Mouse (Mus musculus) heart, embryonic 12.5 days (tissue): ENCODE data around the gene Meox2. TPM values are rescaled to one million over a fixed set of nuclear protein-coding genes. Genes with fewer than 3 reads are reported as not detected.

Experiments used
- ATAC-seq: fragments of 200-750 bp; cut with Nextera tagmentation; 2 replicates; pipeline ENCODE4 v1.8.0; 2017; ENCODE audit warnings: moderate TSS enrichment, moderate library complexity; ENCODE audit not compliant: insufficient number of reproducible peaks, low FRiP score
- H3K27ac ChIP-seq: fragments of 300-500 bp; sonication (generic); 2 replicates; pipeline ENCODE4 v1.5.1; 2016; ENCODE audit warnings: mild to moderate bottlenecking, moderate library complexity; ENCODE audit not compliant: poor library complexity, severe bottlenecking
- H3K27me3 ChIP-seq: fragments of 300-500 bp; sonication (generic); replicated peaks from 2 replicates; pipeline ENCODE4 v1.6.1; 2016; ENCODE audit warnings: mild to moderate bottlenecking, moderate library complexity
- H3K36me3 ChIP-seq: fragments of 300-500 bp; sonication (generic); 2 replicates; pipeline ENCODE4 v1.6.1; 2016; ENCODE audit warnings: mild to moderate bottlenecking, moderate library complexity
- H3K4me1 ChIP-seq: fragments of 300-500 bp; sonication (generic); replicated peaks from 2 replicates; pipeline ENCODE4 v1.6.1; 2016; ENCODE audit warnings: mild to moderate bottlenecking
- H3K4me2 ChIP-seq: fragments of 300-500 bp; sonication (generic); 2 replicates; pipeline ENCODE4 v1.6.1; 2016; ENCODE audit warnings: mild to moderate bottlenecking, moderate library complexity
- H3K4me3 ChIP-seq: fragments of 300-500 bp; sonication (generic); 2 replicates; pipeline ENCODE4 v1.5.1; 2016; ENCODE audit warnings: mild to moderate bottlenecking
- H3K9ac ChIP-seq: fragments of 300-500 bp; sonication (generic); 2 replicates; pipeline ENCODE4 v1.6.1; 2016; ENCODE audit warnings: mild to moderate bottlenecking, moderate library complexity
- H3K9me3 ChIP-seq: fragments of 300-500 bp; sonication (generic); replicated peaks from 2 replicates; pipeline ENCODE4 v1.6.1; 2016; ENCODE audit warnings: mild to moderate bottlenecking, moderate library complexity
- WGBS: fragments of 180-500 bp; shearing (Covaris S2); methylation state at CpG from one replicate; pipeline ENCODE4 v1.1.7; 2016; 5-methylcytosine and 5-hydroxymethylcytosine counted together
- polyA plus RNA-seq: library from polyadenylated mRNA; unstranded; fragments of >200 nt; fragmentation: Nextera tagmentation; extraction: Ambion mirVana; gene quantifications from 2 replicates; pipeline ENCODE4 v1.2.1, GENCODE M21; 2016

The Meox2 gene
- polyA plus RNA-seq, 1 experiment from 2014 or later, result 0.57 TPM

DNA sequence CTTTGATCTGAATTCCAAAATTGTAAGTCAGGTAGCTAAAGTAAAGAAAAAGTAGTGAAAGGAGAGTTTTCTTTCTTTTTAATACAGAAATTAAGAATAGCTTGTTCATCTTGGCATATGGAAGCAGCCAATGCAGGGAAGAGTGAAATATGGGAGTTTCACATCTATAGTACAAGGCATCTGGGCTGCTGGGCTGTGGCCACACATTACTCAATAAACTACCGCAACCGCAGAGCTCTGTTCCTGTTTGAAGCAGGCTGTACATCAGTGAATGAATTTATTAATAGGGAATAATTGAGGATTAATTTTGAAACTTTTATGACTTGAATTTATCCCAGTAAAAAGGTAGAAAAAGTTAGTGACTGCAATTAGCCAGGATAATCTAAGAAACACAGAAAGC lies 15.4 kb downstream of the Meox2 start:
- Histone ChIP-seq H3K36me3 (no peaks in the 10 kb centered on the region), H3K4me3 (no peak overlapping the region), H3K9me3 (no peaks in the 10 kb centered on the region), H3K4me1 (no peaks in the 10 kb centered on the region), H3K9ac (no peak overlapping the region), H3K27me3 (no peaks in the 10 kb centered on the region), H3K27ac (no peak overlapping the region), H3K4me2 (no peak overlapping the region)
- WGBS, result 87% methylated on average over 2 of the region's 2 CpGs
- ATAC-seq, result no peak

DNA sequence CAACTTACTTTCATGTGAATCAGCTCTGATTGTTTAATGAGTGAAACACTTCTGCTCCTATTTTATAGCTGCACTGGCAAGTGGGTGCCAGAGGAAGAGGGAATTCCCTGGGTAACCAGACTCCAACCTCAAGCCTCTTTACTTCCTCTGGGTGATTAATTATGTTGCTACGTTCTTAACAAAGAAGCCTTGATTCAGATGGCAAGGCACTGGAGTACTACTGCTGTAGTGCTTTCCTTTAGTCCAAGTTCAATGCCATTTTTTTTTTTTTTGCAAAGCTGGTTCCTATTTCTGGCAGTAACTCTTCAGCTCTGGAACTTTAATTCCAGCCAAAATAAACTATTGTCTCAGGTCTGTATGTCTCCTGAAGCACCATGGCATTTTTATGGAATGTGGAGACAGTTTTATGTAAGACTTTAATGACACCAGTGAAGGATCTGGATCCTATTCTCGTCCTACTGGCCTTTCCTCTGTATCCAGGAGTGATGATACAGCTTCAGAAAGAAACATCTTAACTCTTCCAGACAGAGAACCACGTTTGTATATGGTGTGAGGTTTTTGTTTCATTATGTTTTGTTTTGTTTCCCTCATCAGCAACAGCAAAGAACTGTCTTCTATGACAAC lies 33.9 kb downstream of the Meox2 start:
- H3K9me3 ChIP-seq, result no peaks in the 10 kb centered on the region
- no peak overlapping the region for H3K4me3 ChIP-seq
- ATAC-seq, result no peak
- H3K36me3 ChIP-seq, result no peaks in the 10 kb centered on the region
- H3K9ac ChIP-seq, result no peak overlapping the region
- H3K4me1 ChIP-seq, result no peaks in the 10 kb centered on the region
- 44% methylated on average over 3 of the region's 3 CpGs for WGBS
- H3K4me2 ChIP-seq, result no peak overlapping the region
- H3K27ac ChIP-seq, result no peak overlapping the region
- no peaks in the 10 kb centered on the region for H3K27me3 ChIP-seq

GRCm38 (mm10) chr12:37143879-37144278 lies 35.5 kb downstream of the Meox2 start:
- Histone ChIP-seq H3K4me3 (no peak overlapping the region), H3K27ac (no peak overlapping the region), H3K9ac (no peak overlapping the region), H3K4me2 (no peak overlapping the region), H3K36me3 (no peaks in the 10 kb centered on the region), H3K27me3 (no peaks in the 10 kb centered on the region), H3K4me1 (no peaks in the 10 kb centered on the region), H3K9me3 (no peaks in the 10 kb centered on the region)
- ATAC-seq, result no peak
- WGBS, result 79% methylated on average over 1 of the region's 1 CpGs

GRCm38 (mm10) chr12:37167742-37168141 lies 59.4 kb downstream of the Meox2 start:
- no peak overlapping the region for H3K4me2 ChIP-seq
- H3K4me3 ChIP-seq, result no peak overlapping the region
- no peak overlapping the region for H3K27ac ChIP-seq
- H3K4me1 ChIP-seq, result no peaks in the 10 kb centered on the region
- no peaks in the 10 kb centered on the region for H3K27me3 ChIP-seq
- no peak for ATAC-seq
- H3K9me3 ChIP-seq, result no peaks in the 10 kb centered on the region
- no peaks in the 10 kb centered on the region for H3K36me3 ChIP-seq
- no peak overlapping the region for H3K9ac ChIP-seq

GRCm38 (mm10) chr12:37173324-37173723 lies 65.0 kb downstream of the Meox2 start:
- no peaks in the 10 kb centered on the region for H3K9me3 ChIP-seq
- no peak for ATAC-seq
- 83% methylated on average over 3 of the region's 3 CpGs for WGBS

GRCm38 (mm10) chr12:37183689-37184088 lies 75.3 kb downstream of the Meox2 start:
- H3K4me2 ChIP-seq, result no peak overlapping the region
- H3K36me3 ChIP-seq, result no peaks in the 10 kb centered on the region
- no peak for ATAC-seq
- H3K9me3 ChIP-seq, result no peaks in the 10 kb centered on the region
- H3K27me3 ChIP-seq, result no peaks in the 10 kb centered on the region
- H3K9ac ChIP-seq, result no peak overlapping the region
- no peaks in the 10 kb centered on the region for H3K4me1 ChIP-seq
- no peak overlapping the region for H3K4me3 ChIP-seq
- H3K27ac ChIP-seq, result no peak overlapping the region

More at GRCm38 (mm10) chr12:37173324-37173723, 65.0 kb downstream of the Meox2 start:
- Histone ChIP-seq H3K27me3 (no peaks in the 10 kb centered on the region), H3K36me3 (no peaks in the 10 kb centered on the region), H3K27ac (no peak overlapping the region), H3K4me1 (no peaks in the 10 kb centered on the region), H3K9ac (no peak overlapping the region), H3K4me2 (no peak overlapping the region), H3K4me3 (no peak overlapping the region)

DNA sequence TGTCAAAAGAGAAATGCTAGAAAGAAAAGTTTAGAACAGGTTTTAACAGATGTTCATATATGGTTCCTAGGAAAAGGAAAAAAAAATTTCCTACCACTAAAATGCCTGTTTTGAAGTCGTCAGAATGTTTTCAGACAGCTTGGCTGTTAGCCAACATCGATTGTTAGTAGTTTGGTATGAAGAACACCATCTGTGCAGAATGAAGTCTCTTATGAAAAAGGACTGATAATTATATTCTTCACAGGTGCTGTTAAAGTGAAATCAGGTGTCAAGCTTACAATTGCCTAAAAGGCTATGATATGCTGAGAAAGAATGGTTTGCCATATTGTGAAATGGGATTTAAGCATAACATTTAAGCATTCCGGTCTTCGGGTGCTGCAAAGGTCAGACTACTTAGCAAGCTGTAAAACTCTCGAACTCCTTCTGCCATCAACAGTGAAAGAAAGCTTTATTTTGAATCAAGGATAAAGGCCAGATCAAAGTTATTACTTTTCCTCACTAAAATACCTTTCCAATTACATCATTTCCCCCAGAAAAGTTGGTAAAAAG lies 80.7 kb downstream of the Meox2 start:
- Histone ChIP-seq H3K27me3 (no peaks in the 10 kb centered on the region), H3K4me1 (no peaks in the 10 kb centered on the region), H3K9ac (no peak overlapping the region), H3K36me3 (no peaks in the 10 kb centered on the region), H3K4me2 (no peak overlapping the region), H3K4me3 (no peak overlapping the region), H3K9me3 (no peaks in the 10 kb centered on the region), H3K27ac (no peak overlapping the region)
- WGBS, result 46% methylated on average over 5 of the region's 5 CpGs
- no peak for ATAC-seq

Other genes with a start within 250 kb of the Meox2 start
- gene Agmo, start 133.1 kb downstream of the Meox2 start, polyA plus RNA-seq, result 0.22 and 0.37 TPM in 2 replicates